Mouse (Mus musculus): Measurements from ENCODE around the gene Olfr804. TPM values are rescaled to one million over a fixed set of nuclear protein-coding genes. Genes with fewer than 3 reads are reported as not detected.

Olfr804 gene
- not detected in 2 replicates for polyA plus RNA-seq (2012; rRNA removed)

DNA sequence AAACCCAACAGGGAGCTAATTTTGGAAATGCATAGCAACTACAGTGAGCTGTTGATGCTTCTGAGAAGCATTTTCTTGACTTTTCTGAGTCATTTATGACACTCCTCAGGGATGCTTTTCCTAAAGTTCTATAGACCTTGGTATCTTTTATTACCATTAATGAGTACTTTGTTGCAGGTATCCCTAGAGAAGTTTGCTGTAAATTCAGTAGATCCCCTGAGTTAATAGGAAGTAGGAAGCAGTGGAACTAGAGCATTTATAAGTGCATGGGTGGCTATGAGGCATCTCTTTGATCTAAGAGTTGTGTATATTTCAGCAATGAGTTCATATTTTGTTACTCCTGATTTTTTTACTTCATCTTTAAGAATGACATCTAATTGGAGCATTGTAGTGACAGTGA is at the start of gene Olfr804:
Olfr804 (plus strand) TSS at position 301 of the 400 bp plus-strand sequence.
- Histone ChIP-seq H3K27ac (ENCODE audit: insufficient read depth, low read length) (no peak within 1 kb of the TSS), H3K4me3 (ENCODE audit: insufficient read depth, low read length) (no peak within 1 kb of the TSS), H3K4me1 (ENCODE audit: control insufficient read depth, insufficient read depth, low read length) (no peaks in the 10 kb centered on the region)
- TF ChIP-seq CTCF (IDR thresholded peaks at IDR 0.05; ENCODE audit: extremely low read depth, insufficient read depth, low read length) (no peak), POLR2A (IDR thresholded peaks at IDR 0.05; ENCODE audit: extremely low read depth, insufficient read depth, low read length) (no peak)

DNA sequence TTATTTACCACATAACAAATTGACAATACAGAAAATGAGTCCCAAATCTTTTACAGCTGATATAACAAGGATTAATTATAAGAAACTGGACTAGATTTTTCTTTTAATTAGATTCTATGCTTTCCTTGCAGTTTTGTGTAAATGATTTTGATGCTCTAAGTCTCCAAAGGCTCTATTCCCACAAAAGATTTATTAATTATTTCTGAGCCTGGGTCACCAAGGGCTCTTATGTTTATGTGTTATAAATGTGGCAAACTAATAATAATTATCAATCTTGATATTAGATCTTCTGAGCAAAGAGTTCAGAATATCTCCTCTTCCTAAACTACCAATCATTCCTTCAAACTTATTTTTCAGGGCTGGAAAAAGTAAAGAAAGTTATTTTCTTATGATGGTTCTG is 45.6 kb upstream of the Olfr804 start, which contains the start of gene Olfr800:
Olfr800 (plus strand) TSS at position 301 of the 400 bp plus-strand sequence.
- H3K4me3 ChIP-seq (ENCODE audit: insufficient read depth, low read length): no peak within 1 kb of the TSS
- TF ChIP-seq POLR2A (IDR thresholded peaks at IDR 0.05; ENCODE audit: extremely low read depth, insufficient read depth, low read length) (no peak), CTCF (IDR thresholded peaks at IDR 0.05; ENCODE audit: extremely low read depth, insufficient read depth, low read length) (no peak)
- no peaks in the 10 kb centered on the region for H3K4me1 ChIP-seq (ENCODE audit: control insufficient read depth, insufficient read depth, low read length)
- no peak within 1 kb of the TSS for H3K27ac ChIP-seq (ENCODE audit: insufficient read depth, low read length)

DNA sequence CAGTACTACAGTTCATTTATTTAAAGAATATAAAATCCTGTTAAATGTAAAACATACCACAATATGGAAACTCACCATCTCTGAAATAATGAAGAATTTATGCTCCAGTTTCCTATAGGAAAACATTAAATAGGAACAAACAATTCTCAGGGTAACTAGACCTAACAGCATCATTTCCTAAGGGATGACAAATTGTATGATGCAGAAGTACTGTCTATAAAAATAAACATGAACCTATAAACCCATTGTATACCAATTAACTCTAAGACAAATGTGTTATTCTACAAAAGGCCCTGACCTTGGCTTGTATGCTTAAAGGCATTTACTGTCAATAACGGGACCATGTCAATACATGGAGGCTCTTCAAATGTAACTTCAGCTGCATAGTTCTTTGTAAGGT is 29.2 kb upstream of the Olfr804 start, which contains the start of gene Olfr801:
Olfr801 (minus strand) TSS at position 101 of the 400 bp plus-strand sequence.
- H3K27ac ChIP-seq (ENCODE audit: insufficient read depth, low read length): no peak within 1 kb of the TSS
- H3K4me3 ChIP-seq (ENCODE audit: insufficient read depth, low read length): no peak within 1 kb of the TSS
- no peaks in the 10 kb centered on the region for H3K4me1 ChIP-seq (ENCODE audit: control insufficient read depth, insufficient read depth, low read length)
- no peak for TF ChIP-seq POLR2A (IDR thresholded peaks at IDR 0.05; ENCODE audit: extremely low read depth, insufficient read depth, low read length)
- no peak for TF ChIP-seq CTCF (IDR thresholded peaks at IDR 0.05; ENCODE audit: extremely low read depth, insufficient read depth, low read length)

DNA sequence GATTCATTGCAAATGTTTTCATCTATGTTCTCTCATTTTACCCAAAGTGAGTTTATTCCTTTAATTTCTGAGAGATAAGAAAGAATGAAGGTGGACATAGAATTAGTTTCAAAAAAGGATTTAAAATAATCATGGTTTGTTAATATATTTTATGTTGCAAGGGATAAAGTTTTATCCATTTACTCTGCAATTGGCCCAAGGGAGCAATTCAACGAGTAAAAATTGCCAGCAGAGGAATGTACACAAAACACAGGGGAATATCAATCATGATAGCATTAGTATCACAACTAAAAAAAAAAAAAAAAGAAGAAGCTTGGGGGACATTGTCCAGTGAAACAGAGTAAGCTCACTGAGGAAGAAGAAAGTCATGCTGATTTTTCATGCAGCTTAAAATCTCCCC is 14.9 kb upstream of the Olfr804 start, which contains the start of gene Olfr802:
Olfr802 (minus strand) TSS at position 101 of the 400 bp plus-strand sequence.
- no peak within 1 kb of the TSS for H3K27ac ChIP-seq (ENCODE audit: insufficient read depth, low read length)
- TF ChIP-seq CTCF (IDR thresholded peaks at IDR 0.05; ENCODE audit: extremely low read depth, insufficient read depth, low read length) (no peak), POLR2A (IDR thresholded peaks at IDR 0.05; ENCODE audit: extremely low read depth, insufficient read depth, low read length) (no peak)

DNA sequence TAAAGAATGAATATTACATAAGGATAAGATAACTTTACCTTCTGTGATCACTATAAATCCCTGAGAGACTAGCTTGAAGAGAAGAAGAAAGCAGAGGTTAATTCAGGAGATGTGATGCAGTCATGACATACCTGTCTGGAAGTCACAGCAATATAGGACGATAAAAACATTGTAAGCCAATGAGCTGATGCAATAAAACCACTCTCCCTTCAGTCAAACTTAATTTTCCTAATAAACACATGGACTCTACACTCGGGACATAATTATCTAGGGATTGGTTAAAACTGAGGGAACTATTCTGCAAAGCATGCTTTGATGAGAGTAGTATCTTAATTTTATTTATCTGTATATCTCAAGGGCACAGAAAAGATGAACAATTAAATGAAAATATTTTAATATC is 8.8 kb upstream of the Olfr804 start, which contains the start of gene Olfr803:
Olfr803 (minus strand) TSS at position 101 of the 400 bp plus-strand sequence.
- TF ChIP-seq POLR2A (IDR thresholded peaks at IDR 0.05; ENCODE audit: extremely low read depth, insufficient read depth, low read length): no peak
- no peak for TF ChIP-seq CTCF (IDR thresholded peaks at IDR 0.05; ENCODE audit: extremely low read depth, insufficient read depth, low read length)
- no peak within 1 kb of the TSS for H3K4me3 ChIP-seq (ENCODE audit: insufficient read depth, low read length)

More for the DNA sequence above, 14.9 kb upstream of the Olfr804 start, which contains the start of gene Olfr802:
- Histone ChIP-seq H3K4me3 (ENCODE audit: insufficient read depth, low read length) (no peak within 1 kb of the TSS), H3K4me1 (ENCODE audit: control insufficient read depth, insufficient read depth, low read length) (no peaks in the 10 kb centered on the region)

DNA sequence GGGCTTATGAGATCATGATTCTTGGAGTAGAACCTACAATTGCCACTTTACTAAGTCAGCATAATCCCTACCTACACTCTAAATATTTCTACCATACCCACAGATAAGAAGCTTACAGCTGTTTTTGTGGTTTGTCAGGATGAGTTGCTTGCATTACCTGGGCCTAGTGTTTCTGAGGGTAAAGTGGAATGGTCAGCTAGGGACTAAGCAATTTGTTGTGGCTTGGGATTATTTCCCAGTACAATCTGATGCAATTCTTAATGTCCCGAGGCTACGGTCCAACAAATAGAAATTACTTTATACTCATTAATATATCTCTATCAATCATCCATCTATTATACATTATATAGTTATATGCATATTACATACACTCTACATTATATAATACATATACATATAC is 26.3 kb downstream of the Olfr804 start, which contains the start of gene Olfr805:
Olfr805 (minus strand) TSS at position 101 of the 400 bp plus-strand sequence.
- Histone ChIP-seq H3K27ac (ENCODE audit: insufficient read depth, low read length) (no peak within 1 kb of the TSS), H3K4me3 (ENCODE audit: insufficient read depth, low read length) (no peak within 1 kb of the TSS), H3K4me1 (ENCODE audit: control insufficient read depth, insufficient read depth, low read length) (no peaks in the 10 kb centered on the region)
- TF ChIP-seq POLR2A (IDR thresholded peaks at IDR 0.05; ENCODE audit: extremely low read depth, insufficient read depth, low read length): no peak
- TF ChIP-seq CTCF (IDR thresholded peaks at IDR 0.05; ENCODE audit: extremely low read depth, insufficient read depth, low read length): no peak

More for the DNA sequence above, 8.8 kb upstream of the Olfr804 start, which contains the start of gene Olfr803:
- no peak within 1 kb of the TSS for H3K27ac ChIP-seq (ENCODE audit: insufficient read depth, low read length)
- no peaks in the 10 kb centered on the region for H3K4me1 ChIP-seq (ENCODE audit: control insufficient read depth, insufficient read depth, low read length)

DNA sequence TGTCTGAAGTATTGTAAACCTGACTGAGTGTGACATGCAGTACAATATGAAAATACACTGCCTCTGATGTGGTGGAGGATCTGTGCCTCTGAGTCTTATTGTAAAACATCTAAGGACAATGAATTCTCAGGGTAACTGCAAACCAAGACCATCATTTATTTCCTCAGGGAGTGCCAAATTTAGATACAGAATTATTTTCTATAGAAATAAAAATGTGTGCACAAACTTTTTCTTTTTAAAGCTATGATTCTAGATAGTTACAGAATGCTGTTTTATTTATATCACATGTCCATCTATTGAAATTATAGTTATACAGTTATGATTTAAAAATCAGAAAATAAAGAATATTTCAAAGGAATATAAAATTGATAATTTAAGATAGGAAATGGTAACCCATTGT is 38.8 kb downstream of the Olfr804 start, which contains the start of gene Olfr806:
Olfr806 (minus strand) TSS at position 101 of the 400 bp plus-strand sequence.
- Histone ChIP-seq H3K4me1 (ENCODE audit: control insufficient read depth, insufficient read depth, low read length) (no peaks in the 10 kb centered on the region), H3K4me3 (ENCODE audit: insufficient read depth, low read length) (no peak within 1 kb of the TSS), H3K27ac (ENCODE audit: insufficient read depth, low read length) (no peak within 1 kb of the TSS)
- TF ChIP-seq POLR2A (IDR thresholded peaks at IDR 0.05; ENCODE audit: extremely low read depth, insufficient read depth, low read length) (no peak), CTCF (IDR thresholded peaks at IDR 0.05; ENCODE audit: extremely low read depth, insufficient read depth, low read length) (no peak)

DNA sequence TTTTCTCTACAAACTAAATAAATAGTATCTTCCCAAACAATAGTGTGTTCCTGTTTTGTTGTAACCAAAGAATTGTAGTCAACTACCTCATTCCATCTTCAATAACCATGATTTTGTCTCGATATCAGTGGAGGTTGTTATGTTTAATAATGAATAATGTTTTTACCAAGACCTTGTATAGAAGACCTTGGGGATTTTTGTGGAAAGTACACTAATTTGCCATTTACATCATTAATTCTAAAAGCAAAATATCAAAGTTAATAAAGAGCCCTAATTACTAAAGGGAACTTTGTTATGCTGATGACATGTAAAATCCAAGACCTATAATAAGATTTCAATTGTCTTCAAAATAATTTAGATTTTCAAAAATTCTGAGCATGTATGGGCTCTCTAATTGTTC is 54.7 kb downstream of the Olfr804 start, which contains the start of gene Olfr807:
Olfr807 (minus strand) TSS at position 101 of the 400 bp plus-strand sequence.
- TF ChIP-seq CTCF (IDR thresholded peaks at IDR 0.05; ENCODE audit: extremely low read depth, insufficient read depth, low read length) (no peak), POLR2A (IDR thresholded peaks at IDR 0.05; ENCODE audit: extremely low read depth, insufficient read depth, low read length) (no peak)
- Histone ChIP-seq H3K4me1 (ENCODE audit: control insufficient read depth, insufficient read depth, low read length) (no peaks in the 10 kb centered on the region), H3K4me3 (ENCODE audit: insufficient read depth, low read length) (no peak within 1 kb of the TSS), H3K27ac (ENCODE audit: insufficient read depth, low read length) (no peak within 1 kb of the TSS)

Other genes with a start within 250 kb of the Olfr804 start
- gene Olfr787, start 241.3 kb upstream of the Olfr804 start, polyA plus RNA-seq (2012; rRNA removed): not detected in 2 replicates
- gene Olfr788, start 232.2 kb upstream of the Olfr804 start, polyA plus RNA-seq (2012; rRNA removed): not detected in 2 replicates
- gene Olfr789, start 218.5 kb upstream of the Olfr804 start, polyA plus RNA-seq (2012; rRNA removed): not detected in 2 replicates
- gene Olfr790, start 204.7 kb upstream of the Olfr804 start, polyA plus RNA-seq (2012; rRNA removed): not detected in 2 replicates
- gene Olfr791, start 181.4 kb upstream of the Olfr804 start, polyA plus RNA-seq (2012; rRNA removed): not detected in 2 replicates
- gene Olfr792, start 164.0 kb upstream of the Olfr804 start, polyA plus RNA-seq (2012; rRNA removed): not detected in 2 replicates
- not detected in 2 replicates for gene Olfr794, start 135.6 kb upstream of the Olfr804 start, polyA plus RNA-seq (2012; rRNA removed)
- gene Olfr796, start 90.6 kb upstream of the Olfr804 start, polyA plus RNA-seq (2012; rRNA removed): not detected in 2 replicates
- gene Olfr798, start 75.3 kb upstream of the Olfr804 start, polyA plus RNA-seq (2012; rRNA removed): not detected in 2 replicates
- not detected in 2 replicates for gene Olfr799, start 65.7 kb upstream of the Olfr804 start, polyA plus RNA-seq (2012; rRNA removed)
- gene Olfr800, start 45.5 kb upstream of the Olfr804 start, polyA plus RNA-seq (2012; rRNA removed): not detected in 2 replicates
- gene Olfr801, start 29.3 kb upstream of the Olfr804 start, polyA plus RNA-seq (2012; rRNA removed): not detected in 2 replicates
- gene Olfr802, start 15.0 kb upstream of the Olfr804 start, polyA plus RNA-seq (2012; rRNA removed): not detected in 2 replicates
- not detected in 2 replicates for gene Olfr803, start 8.9 kb upstream of the Olfr804 start, polyA plus RNA-seq (2012; rRNA removed)
- not detected in 2 replicates for gene Olfr805, start 26.2 kb downstream of the Olfr804 start, polyA plus RNA-seq (2012; rRNA removed)
- gene Olfr806, start 38.7 kb downstream of the Olfr804 start, polyA plus RNA-seq (2012; rRNA removed): not detected in 2 replicates
- not detected in 2 replicates for gene Olfr807, start 54.6 kb downstream of the Olfr804 start, polyA plus RNA-seq (2012; rRNA removed)
- gene Olfr808, start 62.3 kb downstream of the Olfr804 start, polyA plus RNA-seq (2012; rRNA removed): not detected in 2 replicates
- gene Olfr809, start 71.4 kb downstream of the Olfr804 start, polyA plus RNA-seq (2012; rRNA removed): not detected in 2 replicates
- gene Olfr810, start 91.7 kb downstream of the Olfr804 start, polyA plus RNA-seq (2012; rRNA removed): not detected in 2 replicates
- not detected in 2 replicates for gene Olfr811, start 101.2 kb downstream of the Olfr804 start, polyA plus RNA-seq (2012; rRNA removed)
- not detected in 2 replicates for gene Olfr812, start 142.9 kb downstream of the Olfr804 start, polyA plus RNA-seq (2012; rRNA removed)
- not detected in 2 replicates for gene Olfr813, start 152.2 kb downstream of the Olfr804 start, polyA plus RNA-seq (2012; rRNA removed)
- not detected in 2 replicates for gene Olfr814, start 176.6 kb downstream of the Olfr804 start, polyA plus RNA-seq (2012; rRNA removed)
- not detected in 2 replicates for gene Olfr815, start 202.7 kb downstream of the Olfr804 start, polyA plus RNA-seq (2012; rRNA removed)
- not detected in 2 replicates for gene Olfr816, start 212.4 kb downstream of the Olfr804 start, polyA plus RNA-seq (2012; rRNA removed)
- gene Olfr818, start 245.9 kb downstream of the Olfr804 start, polyA plus RNA-seq (2012; rRNA removed): not detected in 2 replicates

Data from cortical plate, adult 2 months (tissue).